Mouse (Mus musculus) hindbrain, embryonic 13.5 days (tissue): ENCODE data around the gene Tmbim6. TPM values are rescaled to one million over a fixed set of nuclear protein-coding genes. Genes with fewer than 3 reads are reported as not detected.
A peak's percentile ranks its signal among the peaks of the same experiment; 100 is the strongest.

Experiments used
- ATAC-seq: fragments of 200-750 bp; cut with Nextera tagmentation; 2 replicates; pipeline ENCODE4 v1.8.0; 2017; ENCODE audit warnings: moderate TSS enrichment; ENCODE audit not compliant: low FRiP score
- H3K27ac ChIP-seq: fragments of 300-500 bp; sonication (generic); 2 replicates; pipeline ENCODE4 v1.5.1; 2015; ENCODE audit warnings: inconsistent platforms, mild to moderate bottlenecking, moderate library complexity
- H3K27me3 ChIP-seq: fragments of 300-500 bp; sonication (generic); 2 replicates; pipeline ENCODE4 v1.6.1; 2015; ENCODE audit warnings: mild to moderate bottlenecking, inconsistent platforms
- H3K36me3 ChIP-seq: fragments of 300-500 bp; sonication (generic); 2 replicates; pipeline ENCODE4 v1.6.1; 2015; ENCODE audit warnings: mild to moderate bottlenecking, inconsistent platforms
- H3K4me1 ChIP-seq: fragments of 300-500 bp; sonication (generic); replicated peaks from 2 replicates; pipeline ENCODE4 v1.6.1; 2015; ENCODE audit warnings: inconsistent platforms
- H3K4me2 ChIP-seq: fragments of 300-500 bp; sonication (generic); 2 replicates; pipeline ENCODE4 v1.6.1; 2015; ENCODE audit warnings: inconsistent platforms, mild to moderate bottlenecking, moderate library complexity
- H3K4me3 ChIP-seq: fragments of 300-500 bp; sonication (generic); 2 replicates; pipeline ENCODE4 v1.5.1; 2015; ENCODE audit warnings: mild to moderate bottlenecking, inconsistent platforms
- H3K9ac ChIP-seq: fragments of 300-500 bp; sonication (generic); 2 replicates; pipeline ENCODE4 v1.6.1; 2015; ENCODE audit warnings: mild to moderate bottlenecking, inconsistent platforms
- H3K9me3 ChIP-seq: fragments of 300-500 bp; sonication (generic); 2 replicates; pipeline ENCODE4 v1.6.1; 2016; ENCODE audit warnings: inconsistent platforms
- WGBS: fragments of 180-500 bp; shearing (Covaris S2); methylation state at CpG from one replicate; pipeline ENCODE4 v1.1.7; 2015; 5-methylcytosine and 5-hydroxymethylcytosine counted together
- polyA plus RNA-seq: library from polyadenylated mRNA; unstranded; fragments of >200 nt; fragmentation: Nextera tagmentation; extraction: Ambion mirVana; gene quantifications from 2 replicates; pipeline ENCODE4 v1.2.1, GENCODE M21; 2015

The Tmbim6 gene
- polyA plus RNA-seq, 1 experiment from 2014 or later = 257 TPM

GRCm38 (mm10) chr15:99387976-99388375, 4.7 kb upstream of the Tmbim6 start:
- WGBS = 65% methylated on average over 4 of the region's 4 CpGs

GRCm38 (mm10) chr15:99390472-99391401, 1.9 kb upstream of the Tmbim6 start:
- no peaks in the 10 kb centered on the region for H3K9me3 ChIP-seq
- no peaks in the 10 kb centered on the region for H3K36me3 ChIP-seq
- H3K27me3 ChIP-seq = no peaks in the 10 kb centered on the region
- 77% methylated on average over 6 of the region's 7 CpGs for WGBS
- H3K4me3 ChIP-seq = no peak overlapping the region
- ATAC-seq = no peak
- H3K27ac ChIP-seq = no peak overlapping the region
- H3K4me2 ChIP-seq = no peak overlapping the region
- peaks cover 28% of the 10 kb centered on the region for H3K4me1 ChIP-seq
- H3K9ac ChIP-seq = no peak overlapping the region

More at GRCm38 (mm10) chr15:99387976-99388375, 4.7 kb upstream of the Tmbim6 start:
- H3K27ac ChIP-seq = no peak overlapping the region
- H3K27me3 ChIP-seq = no peaks in the 10 kb centered on the region
- H3K4me2 ChIP-seq = no peak overlapping the region
- no peak overlapping the region for H3K4me3 ChIP-seq
- H3K36me3 ChIP-seq = no peaks in the 10 kb centered on the region
- no peak for ATAC-seq
- peaks cover 6% of the 10 kb centered on the region for H3K4me1 ChIP-seq
- no peak overlapping the region for H3K9ac ChIP-seq
- no peaks in the 10 kb centered on the region for H3K9me3 ChIP-seq

GRCm38 (mm10) chr15:99391975-99392374, 707 bp upstream of the Tmbim6 start:
- Histone ChIP-seq H3K27me3 (no peaks in the 10 kb centered on the region), H3K27ac (peak overlapping the region; percentile 87), H3K4me3 (peak overlapping the region; percentile 89), H3K36me3 (no peaks in the 10 kb centered on the region), H3K4me1 (peaks cover 40% of the 10 kb centered on the region), H3K9me3 (no peaks in the 10 kb centered on the region), H3K9ac (peak overlapping the region; percentile 35), H3K4me2 (peak overlapping the region; percentile 58)
- 84% methylated on average over 6 of the region's 6 CpGs for WGBS
- ATAC-seq = no peak

GRCm38 (mm10) chr15:99393386-99394252, 937 bp downstream of the Tmbim6 start:
- Histone ChIP-seq H3K4me1 (peaks cover 51% of the 10 kb centered on the region), H3K27ac (peak overlapping the region; percentile 93), H3K9ac (peak overlapping the region; percentile 85), H3K4me2 (peak overlapping the region; percentile 92), H3K36me3 (no peaks in the 10 kb centered on the region), H3K27me3 (no peaks in the 10 kb centered on the region), H3K4me3 (peak overlapping the region; percentile 89), H3K9me3 (no peaks in the 10 kb centered on the region)
- peak; percentile 22 for ATAC-seq
- 13% methylated on average over 24 of the region's 24 CpGs for WGBS

- H3K4me1 ChIP-seq = peaks cover 68% of the 10 kb centered on the region
These were observed 3.8 kb downstream of the Tmbim6 start for GRCm38 (mm10) chr15:99396462-99396861.

GRCm38 (mm10) chr15:99396875-99397274, 4.2 kb downstream of the Tmbim6 start:
- Histone ChIP-seq H3K4me1 (peaks cover 67% of the 10 kb centered on the region), H3K9me3 (no peaks in the 10 kb centered on the region), H3K4me3 (no peak overlapping the region), H3K4me2 (no peak overlapping the region), H3K27ac (no peak overlapping the region), H3K27me3 (no peaks in the 10 kb centered on the region), H3K9ac (no peak overlapping the region), H3K36me3 (peaks cover under 1% of the 10 kb centered on the region; the same call in 1 of the 2 replicates)
- no peak for ATAC-seq
- WGBS = 75% methylated on average over 4 of the region's 4 CpGs

More at GRCm38 (mm10) chr15:99396462-99396861, 3.8 kb downstream of the Tmbim6 start:
- H3K4me2 ChIP-seq = no peak overlapping the region
- H3K4me3 ChIP-seq = no peak overlapping the region
- no peak for ATAC-seq
- no peak overlapping the region for H3K9ac ChIP-seq
- no peaks in the 10 kb centered on the region for H3K9me3 ChIP-seq
- H3K27ac ChIP-seq = no peak overlapping the region
- WGBS = 85% methylated on average over 1 of the region's 1 CpGs
- H3K36me3 ChIP-seq = no peaks in the 10 kb centered on the region; the same call in 1 of the 2 replicates
- no peaks in the 10 kb centered on the region for H3K27me3 ChIP-seq

- Histone ChIP-seq H3K9ac (no peak overlapping the region), H3K27ac (no peak overlapping the region), H3K36me3 (peaks cover 8% of the 10 kb centered on the region), H3K4me1 (peaks cover 62% of the 10 kb centered on the region), H3K4me2 (no peak overlapping the region), H3K9me3 (no peaks in the 10 kb centered on the region), H3K27me3 (no peaks in the 10 kb centered on the region), H3K4me3 (no peak overlapping the region)
- ATAC-seq = no peak
- 89% methylated on average over 2 of the region's 2 CpGs for WGBS
These were observed 4.9 kb downstream of the Tmbim6 start for GRCm38 (mm10) chr15:99397622-99398021.

- H3K4me1 ChIP-seq = peaks cover 50% of the 10 kb centered on the region
- no peak overlapping the region for H3K9ac ChIP-seq
- no peak for ATAC-seq
These were observed 7.0 kb downstream of the Tmbim6 start for GRCm38 (mm10) chr15:99399503-99400245.

GRCm38 (mm10) chr15:99400602-99401001, 7.9 kb downstream of the Tmbim6 start:
- ATAC-seq = no peak
- peaks cover 32% of the 10 kb centered on the region for H3K36me3 ChIP-seq
- no peaks in the 10 kb centered on the region for H3K9me3 ChIP-seq
- no peak overlapping the region for H3K9ac ChIP-seq
- 94% methylated on average over 6 of the region's 6 CpGs for WGBS
- peaks cover 41% of the 10 kb centered on the region for H3K4me1 ChIP-seq
- no peaks in the 10 kb centered on the region for H3K27me3 ChIP-seq
- no peak overlapping the region for H3K27ac ChIP-seq
- H3K4me2 ChIP-seq = no peak overlapping the region
- H3K4me3 ChIP-seq = no peak overlapping the region

More at GRCm38 (mm10) chr15:99399503-99400245, 7.0 kb downstream of the Tmbim6 start:
- H3K27me3 ChIP-seq = no peaks in the 10 kb centered on the region
- no peaks in the 10 kb centered on the region for H3K9me3 ChIP-seq
- peak overlapping the region; percentile 23; the same call in 1 of the 2 replicates for H3K27ac ChIP-seq
- no peak overlapping the region for H3K4me2 ChIP-seq
- 76% methylated on average over 15 of the region's 15 CpGs for WGBS
- H3K36me3 ChIP-seq = peaks cover 24% of the 10 kb centered on the region
- H3K4me3 ChIP-seq = no peak overlapping the region

GRCm38 (mm10) chr15:99403159-99403889, 10.6 kb downstream of the Tmbim6 start:
- no peaks in the 10 kb centered on the region for H3K9me3 ChIP-seq

GRCm38 (mm10) chr15:99405150-99405549, 12.5 kb downstream of the Tmbim6 start:
- no peak overlapping the region for H3K4me3 ChIP-seq
- no peak for ATAC-seq
- H3K9me3 ChIP-seq = no peaks in the 10 kb centered on the region
- H3K36me3 ChIP-seq = peaks cover 76% of the 10 kb centered on the region
- no peak overlapping the region for H3K27ac ChIP-seq
- H3K4me2 ChIP-seq = no peak overlapping the region
- H3K9ac ChIP-seq = no peak overlapping the region
- H3K27me3 ChIP-seq = no peaks in the 10 kb centered on the region
- WGBS = 95% methylated on average over 9 of the region's 9 CpGs
- H3K4me1 ChIP-seq = 0 out of 2 replicates have a peak, but pooled peaks cover 3% of the 10 kb centered on the region

More at GRCm38 (mm10) chr15:99403159-99403889, 10.6 kb downstream of the Tmbim6 start:
- ATAC-seq = no peak
- no peak overlapping the region for H3K27ac ChIP-seq
- H3K4me3 ChIP-seq = no peak overlapping the region
- H3K4me2 ChIP-seq = no peak overlapping the region
- H3K36me3 ChIP-seq = peaks cover 59% of the 10 kb centered on the region
- WGBS = 94% methylated on average over 12 of the region's 12 CpGs
- no peak overlapping the region for H3K9ac ChIP-seq
- peaks cover 20% of the 10 kb centered on the region for H3K4me1 ChIP-seq
- H3K27me3 ChIP-seq = no peaks in the 10 kb centered on the region
